Mouse (Mus musculus): ENCODE measurements around the gene Hoxd13. TPM values are rescaled to one million over a fixed set of nuclear protein-coding genes. Genes with fewer than 3 reads are reported as not detected.

Hoxd13 gene
- polyA plus RNA-seq, 1 experiment from 2014 or later: 32.3 TPM

GRCm38 (mm10) chr2:74675666-74676282 is 7.7 kb downstream of the Hoxd13 start:
- peak overlapping the region; percentile 65 for H3K4me2 ChIP-seq
- WGBS: 15% methylated on average over 23 of the region's 24 CpGs
- H3K4me1 ChIP-seq: peaks cover 38% of the 10 kb centered on the region

GRCm38 (mm10) chr2:74676376-74677052 is 8.4 kb downstream of the Hoxd13 start:
- Histone ChIP-seq H3K36me3 (no peaks in the 10 kb centered on the region), H3K4me1 (peaks cover 39% of the 10 kb centered on the region), H3K9ac (peak overlapping the region; percentile 55), H3K4me2 (peak overlapping the region; percentile 65), H3K4me3 (peak overlapping the region; percentile 45), H3K27me3 (peaks cover 80% of the 10 kb centered on the region), H3K9me3 (no peaks in the 10 kb centered on the region), H3K27ac (peak overlapping the region; percentile 92)
- ATAC-seq (ENCODE audit: insufficient number of reproducible peaks, low FRiP score, low TSS enrichment, low read depth): no peak
- WGBS: 20% methylated on average over 9 of the region's 9 CpGs

More at GRCm38 (mm10) chr2:74675666-74676282, 7.7 kb downstream of the Hoxd13 start:
- Histone ChIP-seq H3K27ac (peak overlapping the region; percentile 92), H3K9me3 (no peaks in the 10 kb centered on the region), H3K27me3 (peaks cover 72% of the 10 kb centered on the region), H3K36me3 (no peaks in the 10 kb centered on the region), H3K9ac (peak overlapping the region; percentile 55), H3K4me3 (peak overlapping the region; percentile 45)
- no peak; the same call in 1 of the 2 replicates for ATAC-seq (ENCODE audit: insufficient number of reproducible peaks, low FRiP score, low TSS enrichment, low read depth)

- no peaks in the 10 kb centered on the region for H3K9me3 ChIP-seq
- H3K27ac ChIP-seq: peak overlapping the region; percentile 92
- H3K9ac ChIP-seq: 0 out of 2 replicates have a peak overlapping the region, but pooled peaks have one; percentile 10
- H3K4me3 ChIP-seq: peak overlapping the region; percentile 45
- no peaks in the 10 kb centered on the region for H3K36me3 ChIP-seq
- WGBS: 25% methylated on average over 2 of the region's 2 CpGs
- H3K4me1 ChIP-seq: peaks cover 45% of the 10 kb centered on the region
- peak overlapping the region; percentile 65 for H3K4me2 ChIP-seq
- H3K27me3 ChIP-seq: peaks cover 86% of the 10 kb centered on the region
- no peak for ATAC-seq (ENCODE audit: insufficient number of reproducible peaks, low FRiP score, low TSS enrichment, low read depth)
Observed at GRCm38 (mm10) chr2:74677106-74677505, 9.0 kb downstream of the Hoxd13 start.

GRCm38 (mm10) chr2:74678891-74679595 is 10.9 kb downstream of the Hoxd13 start, which contains the start of gene Hoxd11:
Hoxd11 (plus strand) TSS chr2:74679557.
- Histone ChIP-seq H3K36me3 (no peaks in the 10 kb centered on the region), H3K27me3 (peaks cover 89% of the 10 kb centered on the region), H3K4me3 (peak within 1 kb of the TSS; percentile 60), H3K4me2 (peak within 1 kb of the TSS; percentile 65), H3K27ac (peak within 1 kb of the TSS; percentile 94), H3K9ac (peak within 1 kb of the TSS; percentile 44), H3K4me1 (peaks cover 43% of the 10 kb centered on the region), H3K9me3 (no peaks in the 10 kb centered on the region)
- WGBS: 8% methylated on average over 15 of the region's 15 CpGs
- no peak for ATAC-seq (ENCODE audit: insufficient number of reproducible peaks, low FRiP score, low TSS enrichment, low read depth)

GRCm38 (mm10) chr2:74679596-74679971 is 11.5 kb downstream of the Hoxd13 start:
- Histone ChIP-seq H3K27ac (peak overlapping the region; percentile 94), H3K9ac (peak overlapping the region; percentile 44), H3K9me3 (no peaks in the 10 kb centered on the region), H3K4me2 (peak overlapping the region; percentile 65), H3K4me1 (peaks cover 39% of the 10 kb centered on the region), H3K36me3 (no peaks in the 10 kb centered on the region), H3K27me3 (peaks cover 89% of the 10 kb centered on the region), H3K4me3 (peak overlapping the region; percentile 60)
- no peak for ATAC-seq (ENCODE audit: insufficient number of reproducible peaks, low FRiP score, low TSS enrichment, low read depth)
- under 1% methylated on average over 26 of the region's 26 CpGs for WGBS

GRCm38 (mm10) chr2:74679980-74680379 is 11.9 kb downstream of the Hoxd13 start:
- H3K27ac ChIP-seq: peak overlapping the region; percentile 94
- ATAC-seq (ENCODE audit: insufficient number of reproducible peaks, low FRiP score, low TSS enrichment, low read depth): no peak
- under 1% methylated on average over 23 of the region's 23 CpGs for WGBS
- H3K4me1 ChIP-seq: peaks cover 36% of the 10 kb centered on the region
- no peaks in the 10 kb centered on the region for H3K9me3 ChIP-seq
- peaks cover 87% of the 10 kb centered on the region for H3K27me3 ChIP-seq
- peak overlapping the region; percentile 65 for H3K4me2 ChIP-seq
- peak overlapping the region; percentile 60 for H3K4me3 ChIP-seq
- peak overlapping the region; percentile 44 for H3K9ac ChIP-seq
- no peaks in the 10 kb centered on the region for H3K36me3 ChIP-seq

- H3K27ac ChIP-seq: peak overlapping the region; percentile 94
- peak overlapping the region; percentile 71 for H3K9ac ChIP-seq
- ATAC-seq (ENCODE audit: insufficient number of reproducible peaks, low FRiP score, low TSS enrichment, low read depth): no peak
Observed at GRCm38 (mm10) chr2:74680561-74681398, 12.7 kb downstream of the Hoxd13 start.

GRCm38 (mm10) chr2:74681594-74682531 is 13.8 kb downstream of the Hoxd13 start:
- Histone ChIP-seq H3K9ac (peak overlapping the region; percentile 71), H3K27me3 (peaks cover 78% of the 10 kb centered on the region), H3K9me3 (no peaks in the 10 kb centered on the region), H3K4me1 (peaks cover 26% of the 10 kb centered on the region), H3K36me3 (no peaks in the 10 kb centered on the region), H3K27ac (peak overlapping the region; percentile 94), H3K4me3 (peak overlapping the region; percentile 60), H3K4me2 (peak overlapping the region; percentile 65)
- WGBS: 2% methylated on average over 67 of the region's 78 CpGs
- ATAC-seq (ENCODE audit: insufficient number of reproducible peaks, low FRiP score, low TSS enrichment, low read depth): peak; percentile 74

More at GRCm38 (mm10) chr2:74680561-74681398, 12.7 kb downstream of the Hoxd13 start:
- peaks cover 83% of the 10 kb centered on the region for H3K27me3 ChIP-seq
- peak overlapping the region; percentile 65 for H3K4me2 ChIP-seq
- no peaks in the 10 kb centered on the region for H3K9me3 ChIP-seq
- WGBS: 15% methylated on average over 21 of the region's 21 CpGs
- H3K4me3 ChIP-seq: peak overlapping the region; percentile 60
- H3K36me3 ChIP-seq: no peaks in the 10 kb centered on the region
- peaks cover 29% of the 10 kb centered on the region for H3K4me1 ChIP-seq

- Histone ChIP-seq H3K4me2 (peak overlapping the region; percentile 65), H3K36me3 (no peaks in the 10 kb centered on the region), H3K9me3 (no peaks in the 10 kb centered on the region), H3K27me3 (peaks cover 81% of the 10 kb centered on the region), H3K9ac (peak overlapping the region; percentile 71), H3K27ac (peak overlapping the region; percentile 94), H3K4me3 (peak overlapping the region; percentile 60), H3K4me1 (peaks cover 30% of the 10 kb centered on the region)
- ATAC-seq (ENCODE audit: insufficient number of reproducible peaks, low FRiP score, low TSS enrichment, low read depth): no peak
- WGBS: 0% methylated on average over 35 of the region's 51 CpGs
Observed at GRCm38 (mm10) chr2:74682796-74683195, 14.7 kb downstream of the Hoxd13 start.

GRCm38 (mm10) chr2:74683471-74683951 is 15.4 kb downstream of the Hoxd13 start:
- Histone ChIP-seq H3K4me3 (peak overlapping the region; percentile 60), H3K4me1 (peaks cover 30% of the 10 kb centered on the region), H3K4me2 (peak overlapping the region; percentile 65), H3K9ac (peak overlapping the region; percentile 71), H3K27me3 (peaks cover 82% of the 10 kb centered on the region), H3K27ac (peak overlapping the region; percentile 94), H3K36me3 (no peaks in the 10 kb centered on the region), H3K9me3 (no peaks in the 10 kb centered on the region)
- ATAC-seq (ENCODE audit: insufficient number of reproducible peaks, low FRiP score, low TSS enrichment, low read depth): 0 out of 2 replicates have a peak, but pooled peaks have one; percentile 8
- 3% methylated on average over 18 of the region's 18 CpGs for WGBS

Data from limb, embryonic 15.5 days (tissue).